Mouse (Mus musculus): ENCODE data around the gene Nolc1.

Gene Nolc1

DNA sequence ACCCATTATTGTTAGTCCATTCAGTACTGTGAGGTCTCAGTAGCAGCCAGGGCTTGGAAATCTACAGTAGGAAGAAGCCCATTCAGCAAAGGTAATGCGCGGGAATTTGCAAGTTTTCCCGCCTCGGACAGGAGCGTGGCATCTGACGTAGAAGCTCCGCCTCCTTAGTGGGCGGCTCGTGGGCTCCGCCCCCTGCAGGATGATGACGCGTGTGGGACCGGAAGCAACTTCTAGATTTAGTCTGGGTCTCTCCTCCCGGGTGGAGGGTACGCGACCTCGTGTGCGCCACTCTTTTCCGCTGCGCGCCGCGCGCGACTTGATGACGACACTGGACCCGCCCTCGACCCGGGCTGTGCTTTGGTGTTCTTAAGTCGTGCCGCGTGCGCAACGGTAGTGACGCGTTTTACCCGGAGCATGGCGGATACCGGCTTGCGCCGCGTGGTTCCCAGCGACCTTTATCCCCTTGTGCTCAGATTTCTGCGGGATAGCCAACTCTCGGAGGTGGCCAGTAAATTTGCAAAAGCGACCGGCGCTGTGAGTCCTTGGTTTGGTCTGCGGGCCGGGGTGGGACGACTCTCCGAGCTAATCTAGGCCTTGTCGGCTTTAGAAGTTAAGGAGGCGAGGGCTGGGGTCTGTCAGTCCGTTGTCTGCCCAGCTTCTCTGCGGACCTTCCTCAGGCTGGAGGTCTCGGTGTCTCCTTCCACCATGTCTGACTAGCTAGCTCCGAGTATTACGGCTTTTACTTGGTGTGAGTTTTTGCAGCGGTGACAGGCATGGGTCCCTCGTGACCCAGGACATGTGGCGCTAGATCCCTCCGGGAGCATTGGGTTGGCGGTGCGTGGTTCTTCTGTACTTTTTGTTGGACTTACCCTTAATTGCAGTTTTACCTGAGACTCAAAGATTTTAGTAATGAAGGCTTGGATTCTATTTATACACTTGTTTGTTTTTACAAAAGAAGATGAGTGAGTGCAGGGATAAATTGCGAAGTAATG lies at the start of gene Nolc1:
TSS of gene Nolc1 (plus strand) at position 248 of the 992 bp plus-strand sequence.
- peak; percentile 95 for DNase-seq (ENCODE audit: low spot score)

DNA sequence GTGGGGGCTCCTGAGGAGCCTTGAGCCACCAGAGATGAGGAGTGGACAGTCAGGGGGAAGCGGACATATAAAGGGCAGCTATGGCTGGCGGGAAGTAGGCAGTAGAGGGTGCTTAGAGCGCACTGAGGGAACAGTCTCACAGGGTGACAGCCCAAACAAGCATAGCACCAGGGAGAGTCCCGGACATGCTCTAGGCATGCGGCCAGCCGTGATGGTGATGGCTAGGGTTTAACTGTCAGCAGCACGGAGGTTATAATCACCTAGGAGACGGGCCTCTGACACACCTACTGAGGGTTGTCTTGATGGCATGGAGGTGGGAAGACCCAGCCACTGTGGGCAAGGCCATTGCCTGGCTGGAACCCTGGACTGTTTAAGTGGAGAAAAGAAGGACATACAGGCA lies 49.1 kb upstream of the Nolc1 start:
- no peak for DNase-seq (ENCODE audit: low spot score)

DNA sequence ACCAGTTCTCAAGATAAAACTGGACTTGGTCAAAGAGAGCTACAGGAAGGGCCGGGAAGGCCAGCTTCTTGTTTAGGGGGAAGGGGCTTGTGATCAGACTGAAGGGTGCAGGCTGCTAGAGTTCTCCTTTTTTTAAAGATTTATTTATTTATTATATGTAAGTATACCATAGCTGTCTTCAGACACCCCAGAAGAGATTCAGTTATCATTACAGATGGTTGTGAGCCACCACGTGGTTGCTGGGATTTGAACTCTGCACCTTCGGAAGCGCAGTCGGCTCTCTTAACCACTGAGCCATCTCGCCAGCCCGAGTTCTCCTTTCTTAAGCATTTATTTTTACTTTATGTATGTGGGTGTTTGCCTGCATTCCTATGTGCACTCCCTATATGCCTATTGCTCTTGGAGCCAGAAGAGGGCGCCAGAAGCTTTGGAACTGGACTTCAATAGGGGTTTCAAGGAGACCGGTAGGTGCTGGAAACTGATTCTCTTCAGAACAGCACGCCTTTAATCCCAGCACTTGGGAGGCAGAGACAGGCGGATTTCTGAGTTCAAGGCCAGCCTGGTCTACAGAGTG lies 46.8 kb upstream of the Nolc1 start:
- DNase-seq (ENCODE audit: low spot score), result no peak

DNA sequence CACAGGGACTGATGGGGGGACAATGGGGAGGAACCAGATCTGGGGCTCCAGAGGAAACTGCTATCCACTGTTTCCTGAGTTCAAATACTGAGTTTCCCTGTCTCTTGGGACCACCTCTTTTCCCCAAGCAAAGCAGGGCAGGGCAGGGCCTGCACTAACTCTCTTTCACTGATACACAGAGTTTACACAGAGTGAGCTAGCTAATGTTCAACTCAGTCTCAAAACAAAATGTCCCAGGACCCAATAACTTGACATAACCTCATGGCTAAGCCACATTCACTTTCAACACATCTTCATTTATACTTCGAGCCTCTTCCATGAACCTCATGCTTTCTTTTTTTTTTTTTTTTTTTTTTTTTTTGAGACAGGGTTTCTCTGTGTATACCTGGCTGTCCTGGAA lies 46.0 kb upstream of the Nolc1 start:
- DNase-seq (ENCODE audit: low spot score), result no peak

DNA sequence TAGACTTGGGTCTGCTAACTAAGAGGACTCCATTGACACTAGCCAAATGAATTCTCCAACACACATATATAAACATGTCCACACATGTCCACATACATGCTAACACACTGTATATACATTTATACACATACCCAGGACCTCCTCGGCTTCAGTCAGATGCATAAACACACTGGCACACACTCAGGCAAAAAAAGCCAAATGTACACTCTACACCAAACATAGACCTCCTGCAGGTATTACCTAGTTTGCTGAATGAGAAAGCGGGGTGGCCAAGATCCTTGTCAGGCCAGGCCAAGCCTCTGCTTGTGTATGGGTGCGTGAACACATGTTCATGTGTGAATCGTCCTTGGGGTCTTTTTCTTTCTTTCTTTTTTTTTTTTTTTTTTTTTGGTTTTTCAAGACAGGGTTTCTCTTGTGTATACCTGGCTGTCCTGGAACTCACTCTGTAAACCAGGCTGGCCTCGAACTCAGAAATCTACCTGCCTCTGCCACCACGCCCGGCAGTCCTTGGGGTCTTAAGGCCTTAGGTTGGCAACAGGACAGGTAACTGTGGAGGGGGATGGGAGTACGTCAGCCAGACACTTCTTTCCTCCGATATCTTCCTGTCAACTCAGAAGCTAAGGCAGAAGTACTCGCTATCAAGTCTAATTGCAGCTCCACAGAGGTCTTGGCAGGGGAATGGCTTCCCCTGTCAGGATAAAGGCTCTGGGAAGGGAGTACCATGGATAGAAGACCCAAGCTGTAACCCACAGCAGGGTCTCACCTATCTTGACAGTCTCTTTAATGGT lies 45.3 kb upstream of the Nolc1 start:
- DNase-seq (ENCODE audit: low spot score), result no peak

DNA sequence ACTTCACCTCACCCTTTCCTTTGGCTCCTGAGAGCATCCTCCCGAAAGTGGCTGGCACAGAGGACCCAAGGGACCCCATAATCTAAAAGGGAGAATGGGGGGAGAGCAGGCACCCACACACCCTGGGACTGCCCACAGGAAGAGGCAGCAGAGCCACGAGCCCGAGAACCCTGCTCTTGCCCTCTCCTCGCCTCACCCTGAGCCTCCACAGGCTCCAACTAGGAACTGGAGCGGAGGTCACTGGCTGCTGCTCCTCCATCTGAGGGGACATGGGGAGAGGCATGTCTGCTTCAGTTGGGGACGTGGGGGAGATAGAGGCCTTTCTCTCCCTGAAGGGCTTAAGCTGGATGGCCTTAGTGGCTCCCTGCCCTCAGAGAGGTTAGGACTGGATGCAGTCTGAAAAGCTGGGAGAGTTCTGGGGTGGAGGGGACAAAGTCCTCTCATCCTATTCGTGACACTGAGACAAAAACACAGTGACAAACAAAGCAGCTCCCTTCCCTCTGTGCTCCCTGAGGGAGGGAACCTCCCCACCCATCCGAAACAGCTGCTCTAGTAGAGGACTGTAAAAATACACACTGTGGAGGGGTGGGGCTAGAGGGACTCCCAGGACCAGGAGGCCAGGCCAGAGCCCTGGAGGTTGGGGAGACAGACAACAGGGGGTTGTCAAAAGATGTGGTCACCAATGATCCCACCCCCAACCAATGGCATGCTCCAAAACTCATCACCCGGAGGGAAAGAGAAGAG lies 43.8 kb upstream of the Nolc1 start:
- DNase-seq (ENCODE audit: low spot score), result no peak

DNA sequence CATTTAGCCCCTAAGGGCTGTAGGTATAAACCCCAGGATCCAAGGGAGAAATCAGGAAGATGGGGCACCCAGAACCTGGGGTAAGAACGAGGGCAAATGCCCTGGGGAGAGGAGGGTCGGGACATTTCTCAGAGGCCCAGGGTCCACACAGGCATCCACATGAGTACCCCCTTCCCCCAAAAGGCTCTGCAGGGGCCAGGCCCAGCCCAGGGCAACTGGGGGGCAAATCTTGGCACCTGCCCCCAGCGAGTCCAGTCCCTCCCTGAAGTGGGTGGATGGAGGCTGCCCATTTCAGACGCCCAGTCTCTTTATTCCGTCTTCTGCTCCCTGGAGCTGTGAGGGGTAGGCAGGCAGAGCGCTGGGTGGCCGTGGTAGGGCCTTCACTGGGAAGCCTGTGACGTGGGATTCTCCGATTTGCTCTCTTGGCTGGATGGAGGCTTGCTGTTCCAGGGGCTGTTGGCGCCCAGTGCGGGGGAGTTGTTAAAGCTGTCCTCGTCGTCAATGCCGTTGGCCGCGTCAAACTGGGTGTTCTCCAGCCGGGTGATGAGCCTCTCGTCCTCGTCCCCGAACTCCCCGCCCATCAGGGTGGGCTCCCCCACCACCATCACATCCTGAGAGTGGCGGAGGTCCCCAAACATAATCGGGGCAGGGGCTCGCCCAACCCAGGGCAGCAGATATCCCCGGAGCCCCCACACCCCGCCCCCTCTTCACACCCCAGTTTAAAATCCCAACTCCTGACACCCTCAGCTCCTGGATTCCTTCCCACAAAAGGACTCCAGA lies 42.7 kb upstream of the Nolc1 start:
- no peak for DNase-seq (ENCODE audit: low spot score)

DNA sequence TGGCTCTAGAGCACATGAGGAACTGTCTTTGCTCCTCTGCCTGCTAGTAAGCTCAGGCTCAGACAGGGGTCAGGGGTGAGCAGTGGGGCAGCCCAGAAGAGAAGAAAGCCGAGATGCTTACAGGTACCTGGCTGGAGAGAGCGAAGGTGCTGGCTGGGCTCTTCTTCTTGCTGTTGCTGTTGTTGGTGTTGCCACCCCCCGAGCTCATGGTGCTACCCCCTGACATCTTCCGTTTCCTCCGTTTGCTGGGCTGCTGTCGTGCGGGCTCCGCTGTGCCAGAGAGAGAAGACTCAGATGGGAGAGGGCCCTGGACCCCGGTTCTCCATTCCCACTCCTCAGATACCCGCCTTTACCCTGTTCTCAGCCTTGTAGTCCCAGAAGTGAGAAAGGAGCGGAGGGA lies 41.8 kb upstream of the Nolc1 start:
- no peak for DNase-seq (ENCODE audit: low spot score)

DNA sequence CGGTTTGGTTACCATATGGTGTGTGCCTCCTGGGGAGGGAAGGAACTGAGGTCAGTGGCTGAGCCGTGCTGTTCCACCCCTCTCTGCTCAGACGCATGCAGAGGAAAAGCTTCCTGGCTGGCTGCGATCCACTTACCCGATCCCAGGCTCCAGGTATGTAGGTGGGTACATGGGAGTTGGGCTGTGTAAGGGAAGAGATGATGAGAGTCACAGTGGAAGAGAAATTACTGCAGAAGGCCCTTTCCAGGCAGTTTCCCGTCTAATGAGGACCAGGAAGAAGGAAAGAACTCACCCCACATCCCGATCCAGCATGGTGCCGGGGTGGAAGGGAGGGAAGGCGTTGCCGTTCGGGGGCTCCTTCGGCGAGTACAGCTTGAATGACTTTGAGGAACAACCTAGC lies 39.7 kb upstream of the Nolc1 start:
- no peak for DNase-seq (ENCODE audit: low spot score)

DNA sequence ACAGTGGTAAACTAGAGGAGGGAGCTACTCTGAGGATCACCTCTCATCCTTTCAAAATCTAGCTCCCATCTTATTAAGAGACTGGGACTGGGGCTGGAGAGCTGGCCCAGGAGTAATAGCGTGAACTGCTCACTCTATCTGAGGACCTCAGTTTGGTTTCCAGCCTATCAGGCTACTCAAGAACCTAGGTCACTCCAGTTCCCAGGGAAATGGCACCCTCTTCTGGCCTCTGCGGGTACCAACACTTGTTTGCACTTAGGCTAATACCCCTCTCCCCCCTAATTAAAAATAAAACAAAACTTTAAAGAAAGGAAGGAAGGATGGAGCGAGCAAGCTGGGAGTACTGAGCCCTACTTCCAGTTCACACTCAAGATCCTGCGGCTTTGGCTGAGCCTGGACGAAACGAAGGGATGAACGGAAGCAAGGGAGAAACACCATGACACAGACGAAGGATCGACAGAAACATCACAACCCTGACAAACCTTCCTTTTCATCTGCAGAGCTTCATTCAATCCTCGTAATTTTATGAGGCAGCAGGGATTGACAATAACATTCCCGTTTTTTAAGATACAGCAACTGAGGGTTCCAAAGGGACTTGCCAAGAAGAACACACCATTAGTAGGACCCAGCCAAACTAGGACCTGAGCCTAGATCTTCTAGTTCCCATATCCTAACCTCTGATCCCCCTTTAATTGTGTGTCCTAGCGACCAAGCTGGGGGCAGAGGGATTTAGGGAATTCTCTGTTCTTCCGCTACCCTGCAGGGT lies 39.0 kb upstream of the Nolc1 start:
- no peak for DNase-seq (ENCODE audit: low spot score)

DNA sequence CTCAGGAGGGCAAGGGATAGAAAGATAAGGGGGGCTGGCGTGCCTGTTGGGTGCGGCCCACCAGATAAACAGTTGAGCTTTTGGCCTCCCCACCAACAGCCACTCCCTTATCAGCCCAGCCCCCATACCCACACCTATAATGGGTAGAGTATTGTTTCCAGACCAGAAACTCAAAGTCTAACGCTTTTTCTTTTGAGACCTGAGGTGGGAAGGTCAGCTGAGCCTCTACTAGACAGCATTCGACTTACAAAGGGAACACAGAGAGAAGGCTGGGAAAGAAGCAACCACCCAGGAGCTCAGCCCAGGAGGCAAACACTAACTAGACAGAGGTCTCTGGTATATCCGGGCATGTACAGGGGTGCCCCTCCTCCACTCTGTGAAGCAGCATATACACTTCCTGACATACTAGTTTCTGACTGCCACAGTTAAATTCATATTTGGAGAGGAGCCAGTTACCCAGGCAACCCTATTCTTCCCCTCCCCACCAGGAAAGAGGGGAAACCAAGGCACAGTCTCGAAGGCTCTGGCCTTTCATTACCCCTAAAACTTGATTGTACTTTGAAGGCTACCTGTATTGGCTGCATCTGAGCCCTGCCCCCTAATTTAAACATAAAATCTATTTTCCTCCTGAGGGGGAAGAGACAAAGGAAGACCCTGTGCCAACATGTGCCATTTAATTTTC lies 38.3 kb upstream of the Nolc1 start:
- DNase-seq (ENCODE audit: low spot score), result no peak

DNA sequence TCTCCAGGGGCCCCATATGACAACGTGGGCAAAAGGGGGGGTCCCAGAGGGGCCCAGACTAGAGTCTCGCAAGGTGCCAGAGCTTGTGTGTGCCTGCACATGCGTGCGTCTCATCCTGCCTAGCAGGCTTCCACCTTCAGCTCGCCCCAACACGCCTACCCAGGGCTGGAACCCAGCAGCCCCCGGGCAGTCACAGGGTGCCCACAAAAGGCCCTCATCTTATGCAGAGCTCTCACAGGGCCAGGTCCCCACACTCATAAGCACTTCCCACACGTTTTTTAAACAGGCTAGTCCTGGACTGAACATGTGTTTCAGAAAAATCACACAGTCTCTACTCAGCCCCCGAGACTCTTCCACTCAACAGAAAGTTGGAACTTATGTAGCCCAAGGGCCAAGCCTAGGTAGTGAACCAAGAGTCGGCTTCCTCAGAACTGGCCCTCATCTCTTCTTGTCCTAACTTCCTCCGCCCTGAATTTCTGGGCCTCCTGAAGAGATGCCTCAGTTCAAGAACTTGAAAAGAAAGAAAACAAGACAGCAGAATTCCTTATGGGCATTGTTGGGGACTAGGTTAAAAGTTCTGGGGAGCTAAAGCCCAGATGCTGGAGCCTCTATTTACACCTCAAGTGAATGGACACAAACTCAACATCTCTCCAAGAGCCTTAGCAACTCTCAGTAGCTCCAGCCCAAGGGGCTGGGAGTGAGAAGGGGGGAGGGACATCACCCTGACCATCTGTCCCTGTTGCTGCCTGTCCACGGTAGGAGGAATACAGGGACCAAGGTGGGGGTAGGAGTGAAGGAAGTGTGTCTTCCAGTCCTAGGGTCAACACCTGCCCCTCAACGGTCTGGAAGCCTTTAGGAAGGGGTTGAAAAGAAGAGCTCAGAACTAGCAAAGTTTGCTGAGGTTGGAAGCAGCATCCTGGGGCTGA lies 37.5 kb upstream of the Nolc1 start:
- DNase-seq (ENCODE audit: low spot score), result no peak

DNA sequence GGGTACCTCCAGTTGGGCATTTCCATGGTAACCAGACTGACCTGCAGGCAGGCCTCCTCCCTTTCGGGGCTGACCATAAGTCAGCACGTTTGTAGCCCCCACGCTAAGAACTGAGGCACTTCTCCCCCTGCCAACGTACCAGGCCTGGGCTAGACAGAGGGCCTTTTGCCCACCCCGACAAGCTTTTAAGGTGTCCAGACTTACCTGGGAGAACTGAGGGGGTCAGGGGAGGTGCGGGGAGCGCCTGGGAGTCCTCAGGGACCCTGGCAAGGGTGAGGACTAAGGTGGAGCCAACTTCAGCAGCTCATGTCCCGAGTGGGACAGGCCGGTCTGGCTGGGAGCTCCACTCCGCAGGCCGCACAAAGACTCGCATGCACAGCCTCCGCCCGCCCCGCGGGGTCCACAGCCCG lies 36.8 kb upstream of the Nolc1 start:
- no peak for DNase-seq (ENCODE audit: low spot score)

DNA sequence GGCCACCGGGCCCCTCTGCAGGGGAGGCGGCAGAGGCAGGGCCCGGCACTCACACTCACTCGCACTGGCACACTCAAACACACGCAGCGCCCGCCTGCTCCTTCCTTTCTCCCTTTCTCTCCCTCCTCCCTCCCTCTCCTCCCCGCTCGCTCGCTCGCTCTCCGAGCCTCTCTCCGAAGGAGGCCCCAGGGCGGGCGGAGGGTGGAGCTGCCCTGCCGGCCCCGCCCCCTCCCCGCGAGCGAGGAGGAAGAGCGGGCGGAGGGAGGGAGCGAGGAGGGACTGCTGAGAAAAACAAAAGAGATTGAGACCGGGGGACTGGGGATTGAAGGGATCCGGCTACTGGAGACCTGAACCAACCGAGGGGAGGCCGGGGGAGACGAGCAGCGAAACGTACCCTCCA lies 36.2 kb upstream of the Nolc1 start:
- DNase-seq (ENCODE audit: low spot score), result peak; percentile 74

DNA sequence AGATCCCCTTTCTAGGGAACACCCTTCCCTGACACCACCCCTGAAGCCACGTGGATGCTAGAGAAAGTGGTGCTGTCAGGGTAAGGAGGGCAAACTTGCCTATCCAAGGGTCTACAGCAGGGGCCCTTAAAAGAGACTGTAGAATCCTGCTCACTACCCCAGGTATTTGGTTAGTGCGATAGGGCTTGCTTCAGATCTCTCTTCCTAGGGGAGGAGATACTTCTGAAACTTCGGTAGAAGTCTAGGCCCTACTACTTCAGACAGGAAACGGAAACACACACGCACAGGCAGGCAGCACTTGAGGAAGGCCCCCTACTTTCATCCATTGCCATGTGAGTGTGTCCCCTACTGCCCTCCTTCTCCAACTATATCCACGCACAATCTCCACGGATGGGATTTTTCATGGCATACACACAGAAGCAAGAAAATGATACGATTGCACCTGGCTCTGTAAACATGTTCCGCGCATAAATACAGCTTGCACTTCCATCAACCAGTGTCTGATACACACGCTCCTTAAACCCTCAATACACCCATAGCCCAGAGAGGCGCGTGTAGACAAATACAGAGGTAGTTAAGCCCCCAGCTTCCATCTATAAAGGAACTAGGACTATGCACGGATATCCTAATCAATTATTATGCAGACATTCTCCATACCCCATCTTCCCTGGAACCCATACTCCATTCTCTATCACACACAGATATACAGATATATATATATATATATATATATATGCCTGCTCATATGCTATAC lies 35.3 kb upstream of the Nolc1 start:
- DNase-seq (ENCODE audit: low spot score), result no peak

DNA sequence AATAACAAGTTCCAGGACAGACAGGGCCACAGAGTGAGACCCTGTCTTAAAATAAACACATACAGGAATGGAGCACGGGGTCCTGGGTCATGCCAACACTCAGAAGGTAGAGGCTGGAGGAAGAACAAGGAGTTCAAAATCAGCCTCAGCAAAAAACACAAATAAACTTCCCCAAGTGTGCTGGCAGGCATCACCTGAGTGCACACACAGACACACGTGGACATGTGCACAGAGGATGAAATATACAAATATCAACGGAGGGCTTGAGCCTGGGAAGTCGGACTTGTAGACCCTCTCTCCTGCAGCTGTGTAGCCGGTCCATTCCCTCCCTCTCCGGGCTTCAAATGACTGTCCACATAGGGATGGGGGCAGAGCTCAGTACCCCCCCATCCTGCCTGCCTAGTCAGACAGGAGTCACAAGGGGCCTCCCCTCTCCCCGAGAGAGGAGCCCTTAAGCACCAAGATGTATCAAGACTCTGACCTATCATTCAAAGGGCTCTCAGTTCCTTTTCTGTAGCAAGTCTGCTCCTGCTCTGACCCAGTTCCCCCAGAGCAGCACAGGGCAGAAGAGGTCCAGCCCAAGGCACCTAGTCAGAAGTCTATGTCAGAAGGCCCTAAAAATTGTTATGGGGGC lies 34.2 kb upstream of the Nolc1 start:
- DNase-seq (ENCODE audit: low spot score), result no peak

DNA sequence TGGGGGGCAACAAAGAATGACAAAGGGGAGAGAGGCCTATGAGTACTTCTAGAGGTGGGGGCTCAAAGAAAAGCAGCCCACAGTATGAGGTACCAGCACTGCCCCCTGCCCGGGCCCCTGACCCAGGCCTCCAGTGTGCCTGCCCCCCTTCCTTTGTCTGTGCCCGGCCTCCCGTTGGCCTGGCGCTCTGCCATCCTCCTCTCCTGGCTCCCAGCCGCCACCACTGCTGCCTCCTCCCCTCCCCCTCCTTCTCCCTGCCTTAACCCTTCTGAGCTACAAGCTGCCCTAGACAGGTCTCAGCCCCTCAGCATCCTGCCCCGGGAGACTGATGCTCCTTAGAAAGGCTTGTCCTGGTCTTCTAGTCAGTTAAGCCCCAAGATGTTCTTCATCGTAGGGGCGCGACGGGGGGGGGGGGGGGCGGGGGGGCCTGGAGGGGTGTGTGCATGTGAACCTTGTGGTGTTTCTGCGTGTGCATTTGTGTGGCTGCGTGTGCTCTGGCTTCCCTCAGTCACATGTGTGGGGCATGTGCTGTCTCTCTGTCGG lies 33.7 kb upstream of the Nolc1 start:
- DNase-seq (ENCODE audit: low spot score), result peak; percentile 68
